ENCODE assay signal across 23 mouse cellular contexts in genomic region chr13:110688796-110689195, GRCm38 (mm10).
"Had no signal": no experiment of that assay in that cellular context is flagged by ENCODE, and none has a peak within 500 bp of the region (broad histone marks: within the 10 kb centered on the region; RNA-seq: fewer than 3 reads in every experiment).

No protein-coding gene starts in this region.

- H3K27me3 ChIP-seq: limb, embryonic 12.5 days; limb, embryonic 15.5 days; neural tube, embryonic 13.5 days; stomach, embryonic 15.5 days had no signal

- H3K36me3 ChIP-seq: limb, embryonic 12.5 days; limb, embryonic 15.5 days; neural tube, embryonic 13.5 days; stomach, embryonic 15.5 days had no signal

- H3K4me3 ChIP-seq: layer of hippocampus, adult 2 months; left cerebral cortex, adult 2 months; limb, embryonic 12.5 days; limb, embryonic 15.5 days; myocyte; neural tube, embryonic 13.5 days; stomach, embryonic 15.5 days had no signal

- ATAC-seq: intestine, postnatal 0 days; liver, postnatal 0 days; lung, postnatal 0 days; midbrain, embryonic 16.5 days had no signal

- H3K4me1 ChIP-seq: stomach, embryonic 15.5 days had no signal

- H3K4me2 ChIP-seq: limb, embryonic 12.5 days; limb, embryonic 15.5 days; liver, embryonic 11.5 days; lung, embryonic 14.5 days; neural tube, embryonic 13.5 days; stomach, embryonic 15.5 days had no signal

- H3K9ac ChIP-seq: limb, embryonic 12.5 days; limb, embryonic 15.5 days; liver, embryonic 14.5 days; liver, postnatal 0 days; lung, embryonic 14.5 days; neural tube, embryonic 13.5 days; stomach, embryonic 15.5 days had no signal

- DNase-seq: kidney, adult 2 months; kidney, postnatal 25 days; layer of hippocampus, adult 9-11 months; liver, postnatal 0 days; lung, embryonic 14.5 days; right cerebral cortex, adult 18-20 months; right cerebral cortex, postnatal 25 days; spleen, adult 18-20 months; thymus, postnatal 25 days had no signal

- H3K9me3 ChIP-seq: limb, embryonic 12.5 days; limb, embryonic 15.5 days; neural tube, embryonic 13.5 days; stomach, embryonic 15.5 days had no signal

- H3K27ac ChIP-seq: kidney, postnatal 0 days; layer of hippocampus, adult 2 months; left cerebral cortex, adult 2 months; limb, embryonic 12.5 days; limb, embryonic 15.5 days; liver, embryonic 14.5 days; macrophage; neural tube, embryonic 13.5 days; stomach, embryonic 15.5 days had no signal
